In genomic region chr11:98296277-98296676, GRCm38 (mm10) we compare ENCODE assay signal across 9 mouse cellular contexts. TPM values are rescaled to one million over a fixed set of nuclear protein-coding genes. Genes with fewer than 3 reads are reported as not detected.
A peak's percentile ranks its signal among the peaks of the same experiment; 100 is the strongest.
DNase-seq lines count a peak whose midpoint lies in the region; ATAC-seq and TF ChIP-seq lines count a peak whose summit lies in the region.
"Had no signal": no experiment of that assay in that cellular context is flagged by ENCODE, and none has a peak within 500 bp of the region (broad histone marks: within the 10 kb centered on the region; RNA-seq: fewer than 3 reads in every experiment).

No protein-coding gene starts in this region.

- H3K4me3 ChIP-seq in liver, adult 2 months (ENCODE audit: insufficient read depth, low read depth, low read length) = no peak overlapping the region; the same call in 1 of the 2 replicates
- peak overlapping the region; percentile 79; the same call in 1 of the 2 replicates for H3K4me3 ChIP-seq in forebrain, embryonic 15.5 days
- no peak overlapping the region for H3K4me3 ChIP-seq in olfactory bulb, adult 2 months (ENCODE audit: insufficient read depth, low read depth, low read length)
- H3K4me3 ChIP-seq: embryonic facial prominence, embryonic 12.5 days had no signal

- no peak for TF ChIP-seq POLR2A in liver, adult 2 months (IDR thresholded peaks at IDR 0.05; ENCODE audit: extremely low read depth, insufficient read depth, low read length)
- no peak for TF ChIP-seq POLR2A in olfactory bulb, adult 2 months (IDR thresholded peaks at IDR 0.05; ENCODE audit: insufficient read depth, low read depth, low read length)

- ATAC-seq in forebrain, embryonic 15.5 days (replicated peaks) = peak; percentile 53

- no peaks in the 10 kb centered on the region for H3K9me3 ChIP-seq in forebrain, embryonic 15.5 days
- H3K9me3 ChIP-seq: embryonic facial prominence, embryonic 12.5 days had no signal

- H3K4me2 ChIP-seq in forebrain, embryonic 15.5 days (replicated peaks) = peak overlapping the region; percentile 91
- H3K4me2 ChIP-seq: embryonic facial prominence, embryonic 12.5 days had no signal

- intact Hi-C loops in left cerebral cortex, postnatal 25 days (cut with DNase I) = no loop called here

- peak overlapping the region; percentile 55 for H3K9ac ChIP-seq in liver, adult 2 months (ENCODE audit: low read depth, low read length)
- peak overlapping the region; percentile 90 for H3K9ac ChIP-seq in forebrain, embryonic 15.5 days (replicated peaks)
- H3K9ac ChIP-seq: embryonic facial prominence, embryonic 12.5 days had no signal

- peak overlapping the region; percentile 99 for H3K27ac ChIP-seq in liver, adult 2 months (replicated peaks; ENCODE audit: insufficient read depth, low read depth, low read length)
- peak overlapping the region; percentile 98 for H3K27ac ChIP-seq in forebrain, embryonic 15.5 days (replicated peaks)
- no peak overlapping the region for H3K27ac ChIP-seq in olfactory bulb, adult 2 months (ENCODE audit: insufficient read depth, low read depth, low read length)
- H3K27ac ChIP-seq: embryonic facial prominence, embryonic 12.5 days had no signal

- H3K4me1 ChIP-seq in liver, adult 2 months (ENCODE audit: control insufficient read depth, insufficient read depth, low read length) = peaks cover 30% of the 10 kb centered on the region
- H3K4me1 ChIP-seq in forebrain, embryonic 15.5 days = peaks cover 63% of the 10 kb centered on the region
- H3K4me1 ChIP-seq in olfactory bulb, adult 2 months (ENCODE audit: control insufficient read depth, insufficient read depth, low read length) = peaks cover 22% of the 10 kb centered on the region

- no peaks in the 10 kb centered on the region for H3K27me3 ChIP-seq in liver, adult 2 months (ENCODE audit: control insufficient read depth, insufficient read depth, low read length)
- H3K27me3 ChIP-seq in forebrain, embryonic 15.5 days = no peaks in the 10 kb centered on the region

- TF ChIP-seq CTCF in liver, adult 2 months (IDR thresholded peaks at IDR 0.05; ENCODE audit: low read depth, low read length) = peak; percentile 60; the same call in 1 of the 2 replicates
- TF ChIP-seq CTCF in olfactory bulb, adult 2 months (IDR thresholded peaks at IDR 0.05; ENCODE audit: insufficient read depth, low read depth, low read length) = peak; percentile 66; the same call in 1 of the 2 replicates

- peaks cover 5% of the 10 kb centered on the region; the same call in 1 of the 2 replicates for H3K79me2 ChIP-seq in liver, adult 2 months (ENCODE audit: control insufficient read depth, insufficient read depth, low read length)

- H3K36me3 ChIP-seq in liver, adult 2 months (ENCODE audit: control insufficient read depth, insufficient read depth, low read length) = no peaks in the 10 kb centered on the region
- H3K36me3 ChIP-seq in forebrain, embryonic 15.5 days = no peaks in the 10 kb centered on the region
- H3K36me3 ChIP-seq: embryonic facial prominence, embryonic 12.5 days had no signal

- DNase-seq in liver, adult 2 months (ENCODE audit: extremely low read depth, low read depth, low spot score) = no peak
- DNase-seq in liver = no peak
- peak; percentile 74 for DNase-seq in ZHBTc4 (ENCODE audit: low read depth, low spot score)
- peak; percentile 66 to 72 for DNase-seq in left cerebral cortex, postnatal 25 days (ENCODE audit: low spot score in 2 of 2)
- DNase-seq in natural killer cell, adult 2 months (ENCODE audit: low spot score in 2 of 2) = no peak
- no peak for DNase-seq in urinary bladder, postnatal 25 days (ENCODE audit: low spot score)

- WGBS in liver, adult 2 months = 13% methylated on average over 5 of the region's 5 CpGs
- 2% methylated on average over 5 of the region's 5 CpGs for WGBS in forebrain, embryonic 15.5 days
- WGBS in olfactory bulb, adult 2 months = 14% methylated on average over 5 of the region's 5 CpGs

RNA-seq across cellular contexts. Expression of gene Neurod2, which starts 33.2 kb away (rescaled TPM):
- not detected in 2 replicates for total RNA-seq in liver, adult 2 months (2014; rRNA removed)
- not detected in 2 replicates for polyA plus RNA-seq in liver, adult 2 months (2012; rRNA removed)
- 142 and 148 TPM in 2 replicates for polyA plus RNA-seq in forebrain, embryonic 15.5 days (2015; fragmentation: Nextera tagmentation; extraction: Ambion mirVana)
- 10 to 100 TPM; 57.3 to 64.3 TPM for total RNA-seq in left cerebral cortex, postnatal 25 days (2021)
- not detected in 2 replicates for polyA plus RNA-seq in olfactory bulb, adult 2 months (2012; ENCODE audit: insufficient read depth, insufficient read length, low replicate concordance, missing spikeins)

RNA-seq across cellular contexts. Expression of gene Ppp1r1b, which starts 51.9 kb away (rescaled TPM):
- total RNA-seq in liver, adult 2 months (2014; rRNA removed) = 0.55 and 0.87 TPM in 2 replicates
- 2.8 and 4.3 TPM in 2 replicates for polyA plus RNA-seq in liver, adult 2 months (2012; rRNA removed)
- polyA plus RNA-seq in forebrain, embryonic 15.5 days (2015; fragmentation: Nextera tagmentation; extraction: Ambion mirVana) = 49.6 and 60.4 TPM in 2 replicates
- 100 to 1,000 TPM; 141 to 380 TPM for total RNA-seq in left cerebral cortex, postnatal 25 days (2021)
- polyA plus RNA-seq in olfactory bulb, adult 2 months (2012; ENCODE audit: insufficient read depth, insufficient read length, low replicate concordance, missing spikeins) = not detected in 2 replicates

Comparison
In these comparisons a context has a peak if more than half of its experiments do, and no peak if none do; other contexts are left out.
1. DNase-seq: peak in ZHBTc4 (single experiment) and left cerebral cortex, postnatal 25 days (2 of 2); none in liver, adult 2 months (single experiment), liver (single experiment), natural killer cell, adult 2 months (0 of 2) and urinary bladder, postnatal 25 days (single experiment).
2. RNA of gene Neurod2, which starts 33.2 kb away (polyA plus RNA-seq): 142 to 148 TPM in forebrain, embryonic 15.5 days; not detected in liver, adult 2 months and not detected in olfactory bulb, adult 2 months; every median in the first group is over 100 times any median in the second.